Mouse (Mus musculus): Measurements from ENCODE around the gene Cep164. TPM values are rescaled to one million over a fixed set of nuclear protein-coding genes. Genes with fewer than 3 reads are reported as not detected.
A peak's percentile ranks its signal among the peaks of the same experiment; 100 is the strongest.

The Cep164 gene
- total RNA-seq, 1 experiment from 2014 or later = 12.0 TPM

- no peak for ATAC-seq (replicated peaks in 1 of 2; ENCODE audit: insufficient read depth in 1 of 2, low FRiP score in 2 of 2, low TSS enrichment in 1 of 2, low read depth in 1 of 2, poor library complexity in 2 of 2, severe bottlenecking in 2 of 2)
Measured at GRCm38 (mm10) chr9:45840331-45840730, 11.8 kb upstream of the Cep164 start.

GRCm38 (mm10) chr9:45839982-45840300 is 11.4 kb upstream of the Cep164 start:
- ATAC-seq (replicated peaks in 1 of 2; ENCODE audit: insufficient read depth in 1 of 2, low FRiP score in 2 of 2, low TSS enrichment in 1 of 2, low read depth in 1 of 2, poor library complexity in 2 of 2, severe bottlenecking in 2 of 2) = no peak

GRCm38 (mm10) chr9:45839139-45839981 is 10.9 kb upstream of the Cep164 start:
- ATAC-seq (replicated peaks in 1 of 2; ENCODE audit: insufficient read depth in 1 of 2, low FRiP score in 2 of 2, low TSS enrichment in 1 of 2, low read depth in 1 of 2, poor library complexity in 2 of 2, severe bottlenecking in 2 of 2) = no peak

GRCm38 (mm10) chr9:45838434-45839138 is 10.1 kb upstream of the Cep164 start, which contains the start of gene Bace1:
Gene Bace1 (plus strand): TSS chr9:45838580.
- 0 out of 4 replicates have a peak, but pooled peaks of 1 of the 2 experiments have one; percentile 23 for ATAC-seq (replicated peaks in 1 of 2; ENCODE audit: insufficient read depth in 1 of 2, low FRiP score in 2 of 2, low TSS enrichment in 1 of 2, low read depth in 1 of 2, poor library complexity in 2 of 2, severe bottlenecking in 2 of 2)

GRCm38 (mm10) chr9:45838069-45838433 is 9.6 kb upstream of the Cep164 start:
- ATAC-seq (replicated peaks in 1 of 2; ENCODE audit: insufficient read depth in 1 of 2, low FRiP score in 2 of 2, low TSS enrichment in 1 of 2, low read depth in 1 of 2, poor library complexity in 2 of 2, severe bottlenecking in 2 of 2) = no peak

- no peak for ATAC-seq (replicated peaks in 1 of 2; ENCODE audit: insufficient read depth in 1 of 2, low FRiP score in 2 of 2, low TSS enrichment in 1 of 2, low read depth in 1 of 2, poor library complexity in 2 of 2, severe bottlenecking in 2 of 2)
Measured at GRCm38 (mm10) chr9:45833461-45833860, 5.0 kb upstream of the Cep164 start.

- ATAC-seq (replicated peaks in 1 of 2; ENCODE audit: insufficient read depth in 1 of 2, low FRiP score in 2 of 2, low TSS enrichment in 1 of 2, low read depth in 1 of 2, poor library complexity in 2 of 2, severe bottlenecking in 2 of 2) = no peak
Measured at GRCm38 (mm10) chr9:45832898-45833297, 4.4 kb upstream of the Cep164 start.

- ATAC-seq (replicated peaks in 1 of 2; ENCODE audit: insufficient read depth in 1 of 2, low FRiP score in 2 of 2, low TSS enrichment in 1 of 2, low read depth in 1 of 2, poor library complexity in 2 of 2, severe bottlenecking in 2 of 2) = no peak; a peak in 1 of 4 replicates
Measured at GRCm38 (mm10) chr9:45829107-45829506, 616 bp upstream of the Cep164 start.

- peak in 1 of 2 experiments; percentile 30; a peak in 2 of 4 replicates for ATAC-seq (replicated peaks in 1 of 2; ENCODE audit: insufficient read depth in 1 of 2, low FRiP score in 2 of 2, low TSS enrichment in 1 of 2, low read depth in 1 of 2, poor library complexity in 2 of 2, severe bottlenecking in 2 of 2)
Measured at GRCm38 (mm10) chr9:45827663-45828290, 714 bp downstream of the Cep164 start.

- peak; percentile 76 to 80 for ATAC-seq (replicated peaks in 1 of 2; ENCODE audit: insufficient read depth in 1 of 2, low FRiP score in 2 of 2, low TSS enrichment in 1 of 2, low read depth in 1 of 2, poor library complexity in 2 of 2, severe bottlenecking in 2 of 2)
Measured at GRCm38 (mm10) chr9:45818406-45819011, 10.0 kb downstream of the Cep164 start.

GRCm38 (mm10) chr9:45815525-45815924 is 13.0 kb downstream of the Cep164 start:
- peak; percentile 46 to 58 for ATAC-seq (replicated peaks in 1 of 2; ENCODE audit: insufficient read depth in 1 of 2, low FRiP score in 2 of 2, low TSS enrichment in 1 of 2, low read depth in 1 of 2, poor library complexity in 2 of 2, severe bottlenecking in 2 of 2)

GRCm38 (mm10) chr9:45815113-45815512 is 13.4 kb downstream of the Cep164 start:
- ATAC-seq (replicated peaks in 1 of 2; ENCODE audit: insufficient read depth in 1 of 2, low FRiP score in 2 of 2, low TSS enrichment in 1 of 2, low read depth in 1 of 2, poor library complexity in 2 of 2, severe bottlenecking in 2 of 2) = no peak

GRCm38 (mm10) chr9:45811946-45812345 is 16.5 kb downstream of the Cep164 start:
- ATAC-seq (replicated peaks in 1 of 2; ENCODE audit: insufficient read depth in 1 of 2, low FRiP score in 2 of 2, low TSS enrichment in 1 of 2, low read depth in 1 of 2, poor library complexity in 2 of 2, severe bottlenecking in 2 of 2) = no peak

- ATAC-seq (replicated peaks in 1 of 2; ENCODE audit: insufficient read depth in 1 of 2, low FRiP score in 2 of 2, low TSS enrichment in 1 of 2, low read depth in 1 of 2, poor library complexity in 2 of 2, severe bottlenecking in 2 of 2) = no peak
Measured at GRCm38 (mm10) chr9:45807761-45808160, 20.7 kb downstream of the Cep164 start.

GRCm38 (mm10) chr9:45807337-45807736 is 21.2 kb downstream of the Cep164 start:
- ATAC-seq (replicated peaks in 1 of 2; ENCODE audit: insufficient read depth in 1 of 2, low FRiP score in 2 of 2, low TSS enrichment in 1 of 2, low read depth in 1 of 2, poor library complexity in 2 of 2, severe bottlenecking in 2 of 2) = no peak

GRCm38 (mm10) chr9:45806847-45807246 is 21.6 kb downstream of the Cep164 start:
- ATAC-seq (replicated peaks in 1 of 2; ENCODE audit: insufficient read depth in 1 of 2, low FRiP score in 2 of 2, low TSS enrichment in 1 of 2, low read depth in 1 of 2, poor library complexity in 2 of 2, severe bottlenecking in 2 of 2) = no peak

GRCm38 (mm10) chr9:45803070-45803774 is 25.3 kb downstream of the Cep164 start:
- ATAC-seq (replicated peaks in 1 of 2; ENCODE audit: insufficient read depth in 1 of 2, low FRiP score in 2 of 2, low TSS enrichment in 1 of 2, low read depth in 1 of 2, poor library complexity in 2 of 2, severe bottlenecking in 2 of 2) = no peak; a peak in 1 of 4 replicates

Data from hematopoietic stem cell, adult 5-6 weeks (primary cell).